Mouse (Mus musculus) olfactory bulb, adult 2 months (tissue): ENCODE results near the gene Ifitm2.

Experiments used
- CTCF ChIP-seq: fragments of 200-500 bp; IDR thresholded peaks from 2 replicates; pipeline ENCODE4 v1.5.1; 2012; ENCODE audit warnings: low read depth, mild to moderate bottlenecking, low read length, moderate library complexity; ENCODE audit not compliant: insufficient read depth
- POLR2A ChIP-seq: fragments of 200-500 bp; IDR thresholded peaks from 2 replicates; pipeline ENCODE4 v1.6.1; 2012; ENCODE audit warnings: mild to moderate bottlenecking, low read depth, low read length, moderate library complexity; ENCODE audit not compliant: insufficient read depth

GRCm38 (mm10) chr7:140919911-140920310, 35.9 kb downstream of the Ifitm2 start:
- TF ChIP-seq POLR2A (no peak), CTCF (no peak)
